Mouse (Mus musculus) heart, adult 2 months (tissue): ENCODE results near the gene Gm17657. TPM values are rescaled to one million over a fixed set of nuclear protein-coding genes. Genes with fewer than 3 reads are reported as not detected.
"Not testable (repeated sequence)": the region's sequence is repeated elsewhere in the genome, so short reads cannot be mapped to it uniquely, and the experiment has no call there.

Experiments
- DNase-seq, 2 experiments: peaks; one replicate each; pipeline ENCODE4 v3.0.0; 2021
- H3K27ac ChIP-seq: fragments of 200-600 bp; 2 replicates; pipeline ENCODE4 v1.8.1; 2022
- H3K27me3 ChIP-seq: fragments of 200-500 bp; 2 replicates; pipeline ENCODE4 v1.6.1; 2012; ENCODE audit warnings: mild to moderate bottlenecking, low read length, inconsistent platforms, mixed read lengths; ENCODE audit not compliant: control insufficient read depth, insufficient read depth
- H3K36me3 ChIP-seq: fragments of 200-500 bp; 2 replicates; pipeline ENCODE4 v1.6.1; 2012; ENCODE audit warnings: low read length, inconsistent platforms; ENCODE audit not compliant: control insufficient read depth, insufficient read depth
- H3K4me1 ChIP-seq: fragments of 200-500 bp; 2 replicates; pipeline ENCODE4 v1.6.1; 2011; ENCODE audit warnings: low read length; ENCODE audit not compliant: control insufficient read depth, insufficient read depth
- H3K4me3 ChIP-seq: fragments of 200-600 bp; 2 replicates; pipeline ENCODE4 v1.8.1; 2022
- H3K79me2 ChIP-seq: fragments of 200-500 bp; replicated peaks from 2 replicates; pipeline ENCODE4 v1.6.1; 2012; ENCODE audit warnings: mild to moderate bottlenecking, inconsistent platforms, low read length, moderate library complexity, mixed read lengths; ENCODE audit not compliant: control insufficient read depth, insufficient read depth
- H3K9ac ChIP-seq: fragments of 200-500 bp; 2 replicates; pipeline ENCODE4 v1.6.1; 2012; ENCODE audit warnings: low read depth, mild to moderate bottlenecking, control low read depth, inconsistent platforms, low read length, mixed read lengths
- CTCF ChIP-seq: fragments of 200-600 bp; IDR thresholded peaks from 2 replicates; pipeline ENCODE4 v1.8.1; 2022; ENCODE audit warnings: antibody characterized with exemption, mild to moderate bottlenecking, moderate library complexity
- EP300 ChIP-seq: fragments of 200-500 bp; IDR thresholded peaks from 2 replicates; pipeline ENCODE4 v1.6.1; 2011; ENCODE audit warnings: low read depth, low read length, control low read depth; ENCODE audit not compliant: insufficient read depth
- POLR2A ChIP-seq: fragments of 200-500 bp; IDR thresholded peaks from 2 replicates; pipeline ENCODE4 v1.6.1; 2011; ENCODE audit warnings: mild to moderate bottlenecking, low read depth, low read length, control low read depth; ENCODE audit not compliant: insufficient read depth
- WGBS: fragments of 180-500 bp; shearing (Covaris S2); methylation state at CpG from one replicate; pipeline ENCODE4 v1.1.7; 2018; 5-methylcytosine and 5-hydroxymethylcytosine counted together
- intact Hi-C: fragments of 180-260 bp; cut with DNase I; formaldehyde crosslinking; loops from one replicate; pipeline ENCODE4 v1.15.1; 2025
- polyA plus RNA-seq: library from polyadenylated mRNA; depleted of rRNA; stranded (reverse); fragments of >200 nt; gene quantifications from 2 replicates; pipeline ENCODE4 v1.2.3, GENCODE M21; 2012
- total RNA-seq, 2 experiments: library from RNA; stranded (reverse); gene quantifications; 2 replicates each; pipeline ENCODE4 v1.2.3; 2021

Gm17657 gene
- total and polyA plus RNA-seq, 3 experiments: not detected

DNA sequence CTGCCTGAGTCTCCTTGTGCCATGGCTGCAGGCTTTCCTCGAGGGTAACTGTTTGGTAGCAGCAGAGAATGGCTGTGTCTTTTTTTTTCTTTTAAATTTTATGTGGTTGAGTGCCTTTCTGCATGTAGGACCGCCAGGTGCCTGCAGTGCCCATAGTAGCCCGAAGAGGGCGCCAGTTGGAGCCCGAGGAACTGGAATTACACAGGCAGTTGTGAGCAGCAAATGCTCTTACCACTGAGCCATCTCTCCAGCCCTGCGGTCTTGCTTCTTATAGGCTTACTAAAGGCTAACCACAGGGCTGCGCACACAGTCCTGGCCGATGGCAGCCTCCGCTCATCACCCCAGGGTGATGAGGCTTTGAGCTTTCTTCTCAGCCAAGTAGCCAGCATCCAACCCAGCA is 18.2 kb downstream of the Gm17657 start:
- DNase-seq: no peak
- no peaks in the 10 kb centered on the region for H3K4me1 ChIP-seq
- no peaks in the 10 kb centered on the region for H3K27me3 ChIP-seq
- H3K9ac ChIP-seq: no peak overlapping the region
- 72% methylated on average over 9 of the region's 9 CpGs for WGBS
- no peak overlapping the region for H3K4me3 ChIP-seq
- H3K79me2 ChIP-seq: no peaks in the 10 kb centered on the region
- H3K36me3 ChIP-seq: no peaks in the 10 kb centered on the region
- H3K27ac ChIP-seq: no peak overlapping the region
- intact Hi-C loops: no loop called here
- TF ChIP-seq CTCF (peak; percentile 15; the same call in 1 of the 2 replicates), POLR2A (no peak)

DNA sequence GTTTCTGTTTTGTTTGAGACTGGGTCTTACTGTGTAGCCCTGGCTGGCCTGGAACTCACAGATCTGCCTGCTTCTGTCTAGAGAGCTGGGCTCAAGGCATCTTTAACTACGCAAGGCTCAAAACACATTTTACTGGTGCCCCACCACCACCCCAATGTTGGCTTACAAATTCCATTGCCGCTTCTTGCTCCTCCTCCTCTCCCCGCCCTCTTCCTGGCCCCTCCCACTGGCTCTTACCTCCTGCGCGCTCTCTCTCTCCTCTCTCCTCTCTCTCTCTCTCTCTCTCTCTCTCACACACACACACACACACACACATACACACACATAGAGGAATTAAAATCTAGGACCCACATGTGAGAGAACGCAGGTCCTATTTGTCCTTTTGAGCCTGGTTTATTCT is 18.9 kb downstream of the Gm17657 start:
- Histone ChIP-seq H3K9ac (no peak overlapping the region), H3K79me2 (no peaks in the 10 kb centered on the region), H3K27me3 (no peaks in the 10 kb centered on the region), H3K4me3 (no peak overlapping the region), H3K4me1 (no peaks in the 10 kb centered on the region), H3K27ac (no peak overlapping the region), H3K36me3 (no peaks in the 10 kb centered on the region)
- DNase-seq: no peak
- whole genome bisulfite sequencing: 78% methylated on average over 6 of the region's 6 CpGs
- no peak for TF ChIP-seq POLR2A
- TF ChIP-seq CTCF: no peak
- TF ChIP-seq EP300: no peak
- intact Hi-C loops: no loop called here

DNA sequence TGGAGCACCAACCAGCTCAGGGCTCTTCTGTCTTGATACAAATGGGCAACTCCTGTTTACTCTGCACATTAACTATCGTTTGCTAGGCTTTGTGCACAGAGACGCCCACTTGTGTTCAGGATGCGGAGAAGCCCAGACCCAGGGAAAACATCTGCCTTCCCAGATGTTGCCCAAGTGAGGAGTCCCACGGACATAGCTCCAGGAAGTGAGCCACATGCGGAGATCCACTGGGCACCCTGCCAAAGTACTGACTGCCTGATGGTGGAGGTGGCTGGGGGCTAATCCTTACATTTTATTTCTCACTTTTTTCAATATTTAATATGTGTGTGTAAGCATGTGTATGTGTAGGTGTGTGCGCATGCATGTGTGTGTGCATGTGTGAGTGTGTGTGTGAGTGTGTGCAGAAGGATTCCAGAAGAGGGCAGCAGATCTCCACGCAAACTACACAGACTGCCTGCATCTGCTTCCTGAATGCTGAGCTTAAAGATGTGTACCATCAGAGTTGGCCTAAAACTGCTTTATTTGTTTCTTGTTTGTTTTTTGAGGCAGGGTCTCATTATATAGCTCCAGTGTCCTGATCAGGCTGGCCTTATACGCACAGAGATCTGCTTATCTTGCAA is 20.8 kb downstream of the Gm17657 start:
- intact Hi-C loops: no loop called here
- 63% methylated on average over 8 of the region's 8 CpGs for WGBS

DNA sequence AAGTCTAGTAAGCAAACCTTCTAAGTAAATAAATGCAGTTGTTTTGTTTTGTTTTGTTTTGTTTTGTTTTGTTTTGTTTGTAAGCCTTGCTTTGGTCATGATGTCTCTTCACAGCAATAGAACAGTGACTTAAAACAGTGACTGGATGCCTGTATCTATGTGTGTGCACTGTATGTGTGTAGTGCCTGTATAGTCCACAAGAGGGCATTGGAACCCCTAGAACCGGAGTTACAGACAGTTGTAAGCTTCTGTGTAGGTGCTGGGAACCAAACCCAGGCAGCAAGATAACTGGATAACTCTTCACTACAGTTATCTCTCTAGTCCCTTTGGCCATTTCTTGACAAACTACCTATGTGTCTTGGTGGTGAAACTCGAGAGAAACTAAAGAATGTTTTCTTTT is 23.8 kb downstream of the Gm17657 start:
- intact Hi-C loops: no loop called here
- H3K36me3 ChIP-seq: no peaks in the 10 kb centered on the region
- no peak overlapping the region for H3K9ac ChIP-seq
- no peaks in the 10 kb centered on the region for H3K79me2 ChIP-seq
- 86% methylated on average over 2 of the region's 2 CpGs for whole genome bisulfite sequencing
- no peaks in the 10 kb centered on the region for H3K4me1 ChIP-seq
- no peak overlapping the region for H3K4me3 ChIP-seq
- TF ChIP-seq CTCF: 0 out of 2 replicates have a peak, but pooled peaks have one; percentile 3
- no peak for TF ChIP-seq POLR2A
- DNase-seq: no peak
- H3K27me3 ChIP-seq: no peaks in the 10 kb centered on the region
- no peak overlapping the region for H3K27ac ChIP-seq

More for the DNA sequence above, 20.8 kb downstream of the Gm17657 start:
- no peaks in the 10 kb centered on the region for H3K4me1 ChIP-seq
- no peaks in the 10 kb centered on the region for H3K79me2 ChIP-seq
- H3K4me3 ChIP-seq: no peak overlapping the region
- H3K9ac ChIP-seq: no peak overlapping the region
- DNase-seq: no peak
- no peaks in the 10 kb centered on the region for H3K27me3 ChIP-seq
- peak; percentile 45 for TF ChIP-seq CTCF
- TF ChIP-seq POLR2A: no peak
- no peaks in the 10 kb centered on the region for H3K36me3 ChIP-seq
- H3K27ac ChIP-seq: no peak overlapping the region

DNA sequence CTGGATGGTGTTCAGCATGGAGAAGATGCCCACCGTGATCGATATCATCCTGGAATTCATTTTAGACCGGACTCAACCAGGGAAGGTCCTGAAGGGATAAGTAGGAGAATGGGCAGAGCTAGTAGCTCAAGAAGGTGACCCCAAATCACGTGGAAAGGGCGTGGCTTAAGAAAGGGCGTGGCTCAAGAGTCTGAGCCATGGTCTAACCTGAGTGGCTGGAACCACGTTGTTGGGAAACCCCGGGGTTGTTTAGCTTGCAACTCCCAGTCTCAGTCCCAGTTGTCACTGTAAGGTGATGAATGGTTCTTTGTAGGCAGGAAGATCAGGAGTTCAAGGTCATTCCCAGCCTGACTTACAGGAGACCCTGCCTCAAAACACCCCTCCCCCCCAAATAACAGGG is 29.7 kb downstream of the Gm17657 start:
- Histone ChIP-seq H3K9ac (no peak overlapping the region), H3K27ac (no peak overlapping the region), H3K4me3 (no peak overlapping the region), H3K36me3 (no peaks in the 10 kb centered on the region), H3K79me2 (no peaks in the 10 kb centered on the region), H3K4me1 (no peaks in the 10 kb centered on the region), H3K27me3 (no peaks in the 10 kb centered on the region)
- TF ChIP-seq EP300 (no peak), POLR2A (no peak), CTCF (no peak)
- DNase-seq: no peak
- intact Hi-C loops: loop anchor here (10.0 kb wide), 1 partner anchor 345 kb away; no protein-coding TSS in a partner anchor
- 75% methylated on average over 8 of the region's 8 CpGs for WGBS

DNA sequence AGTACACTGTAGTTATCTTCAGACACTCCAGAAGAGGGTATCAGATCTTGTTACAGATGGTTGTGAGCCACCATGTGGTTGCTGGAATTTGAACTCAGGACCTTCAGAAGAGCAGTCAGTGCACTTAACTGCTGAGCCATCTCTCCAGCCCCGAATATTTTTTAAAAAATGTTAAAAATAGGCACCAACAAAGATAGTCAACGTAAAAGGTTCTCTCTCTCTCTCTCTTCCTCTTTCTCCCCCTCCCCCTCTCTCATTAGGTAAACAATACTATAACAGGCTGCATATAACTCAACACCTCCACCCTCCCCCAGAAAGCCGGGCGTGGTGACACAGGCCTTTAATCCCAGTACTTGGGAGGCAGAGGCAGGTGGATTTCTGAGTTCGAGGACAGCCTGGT is 30.8 kb downstream of the Gm17657 start:
- H3K4me3 ChIP-seq, H3K27ac ChIP-seq, DNase-seq, H3K9ac ChIP-seq, H3K27me3 ChIP-seq, H3K36me3 ChIP-seq, H3K4me1 ChIP-seq, H3K79me2 ChIP-seq: not testable (repeated sequence)
- 80% methylated on average over 5 of the region's 5 CpGs for WGBS
- intact Hi-C loops: loop anchor here (10.0 kb wide), 1 partner anchor 344 kb away; no protein-coding TSS in a partner anchor
